Comparison of ENCODE assay signal across 8 mouse cellular contexts in the genomic region with DNA sequence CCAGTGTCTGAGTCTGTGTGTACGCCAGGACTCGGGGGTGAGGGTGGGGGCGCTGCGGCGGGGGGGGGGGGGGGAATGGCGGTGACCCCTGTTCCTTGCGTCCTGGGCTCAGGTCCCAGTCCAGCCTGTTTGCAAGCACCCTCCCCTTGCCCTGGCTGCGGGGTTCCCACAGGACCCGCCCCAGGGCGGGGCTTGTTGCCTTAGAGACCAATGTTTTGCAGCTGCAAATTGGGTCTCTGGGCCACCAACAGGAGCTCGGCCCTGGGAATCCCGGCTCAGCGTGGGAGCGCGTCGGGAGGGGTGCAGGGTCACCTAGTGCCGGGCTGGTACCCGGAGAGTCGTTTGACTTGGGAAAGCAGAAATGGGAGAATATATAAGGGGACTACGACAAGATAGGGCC. TPM values are rescaled to one million over a fixed set of nuclear protein-coding genes. Genes with fewer than 3 reads are reported as not detected.
A peak's percentile ranks its signal among the peaks of the same experiment; 100 is the strongest.
DNase-seq lines count a peak whose midpoint lies in the region; ATAC-seq and TF ChIP-seq lines count a peak whose summit lies in the region.

No protein-coding gene starts in this region.

- ATAC-seq in erythroblast, adult 5-6 weeks (replicated peaks; ENCODE audit: low FRiP score, poor library complexity, severe bottlenecking) = peak; percentile 53; the same call in 1 of the 2 replicates
- peak; percentile 84 for ATAC-seq in heart, embryonic 12.5 days (ENCODE audit: insufficient number of reproducible peaks, low FRiP score)
- peak; percentile 71 for ATAC-seq in kidney, embryonic 14.5 days (ENCODE audit: low FRiP score, low TSS enrichment)
- ATAC-seq in liver, embryonic 15.5 days (ENCODE audit: insufficient read depth) = 0 out of 2 replicates have a peak, but pooled peaks have one; percentile 29
- peak; percentile 67 for ATAC-seq in neural tube, embryonic 12.5 days (ENCODE audit: low FRiP score, low read depth)

- no peaks in the 10 kb centered on the region for H3K36me3 ChIP-seq in E14TG2a.4 (ENCODE audit: insufficient read depth, low read length)
- H3K36me3 ChIP-seq in heart, embryonic 12.5 days = no peaks in the 10 kb centered on the region
- no peaks in the 10 kb centered on the region for H3K36me3 ChIP-seq in kidney, embryonic 14.5 days (ENCODE audit: control insufficient read depth, insufficient read depth, low read length)
- no peaks in the 10 kb centered on the region for H3K36me3 ChIP-seq in liver, embryonic 15.5 days (replicated peaks)
- no peaks in the 10 kb centered on the region for H3K36me3 ChIP-seq in neural tube, embryonic 12.5 days

- H3K27me3 ChIP-seq in E14TG2a.4 (ENCODE audit: insufficient read depth, low read length) = peaks cover 27% of the 10 kb centered on the region
- H3K27me3 ChIP-seq in heart, embryonic 12.5 days (replicated peaks) = no peaks in the 10 kb centered on the region
- H3K27me3 ChIP-seq in kidney, embryonic 14.5 days (ENCODE audit: control insufficient read depth, insufficient read depth, low read length) = peaks cover 3% of the 10 kb centered on the region; the same call in 1 of the 2 replicates
- peaks cover 70% of the 10 kb centered on the region for H3K27me3 ChIP-seq in liver, embryonic 15.5 days
- no peaks in the 10 kb centered on the region; the same call in 1 of the 2 replicates for H3K27me3 ChIP-seq in neural tube, embryonic 12.5 days (replicated peaks)

- H3K4me2 ChIP-seq in heart, embryonic 12.5 days = peak overlapping the region; percentile 81
- H3K4me2 ChIP-seq in kidney, embryonic 14.5 days (replicated peaks; ENCODE audit: low read depth, low read length) = peak overlapping the region; percentile 73
- peak overlapping the region; percentile 85 for H3K4me2 ChIP-seq in liver, embryonic 15.5 days
- H3K4me2 ChIP-seq in neural tube, embryonic 12.5 days (replicated peaks) = peak overlapping the region; percentile 74

- H3K4me1 ChIP-seq in E14TG2a.4 (replicated peaks; ENCODE audit: low read depth, low read length) = peaks cover 32% of the 10 kb centered on the region
- peaks cover 14% of the 10 kb centered on the region; the same call in 1 of the 2 replicates for H3K4me1 ChIP-seq in bone marrow macrophage, adult 2 months (ENCODE audit: control insufficient read depth, insufficient read depth, low read length)
- H3K4me1 ChIP-seq in heart, embryonic 12.5 days (replicated peaks) = peaks cover 47% of the 10 kb centered on the region
- peaks cover 14% of the 10 kb centered on the region for H3K4me1 ChIP-seq in kidney, embryonic 14.5 days (ENCODE audit: control insufficient read depth, insufficient read depth, low read length)
- H3K4me1 ChIP-seq in liver, embryonic 15.5 days (replicated peaks) = peaks cover 31% of the 10 kb centered on the region
- H3K4me1 ChIP-seq in neural tube, embryonic 12.5 days = peaks cover 13% of the 10 kb centered on the region

- no peaks in the 10 kb centered on the region for H3K9me3 ChIP-seq in E14TG2a.4 (ENCODE audit: low read length)
- H3K9me3 ChIP-seq in heart, embryonic 12.5 days (replicated peaks) = peaks cover 3% of the 10 kb centered on the region; the same call in 1 of the 2 replicates
- no peaks in the 10 kb centered on the region for H3K9me3 ChIP-seq in kidney, embryonic 14.5 days (ENCODE audit: control insufficient read depth, low read length)
- H3K9me3 ChIP-seq in liver, embryonic 15.5 days (replicated peaks) = no peaks in the 10 kb centered on the region
- H3K9me3 ChIP-seq in neural tube, embryonic 12.5 days = no peaks in the 10 kb centered on the region

- WGBS in heart, embryonic 12.5 days = under 1% methylated on average over 20 of the region's 20 CpGs
- WGBS in kidney, embryonic 14.5 days = 1% methylated on average over 20 of the region's 20 CpGs
- 2% methylated on average over 20 of the region's 20 CpGs for WGBS in liver, embryonic 15.5 days (ENCODE audit: insufficient replicate concordance)
- 0% methylated on average over 20 of the region's 20 CpGs for WGBS in neural tube, embryonic 12.5 days

- DNase-seq in testis, postnatal 10 days (ENCODE audit: low spot score) = peak; percentile 93

- peak overlapping the region; percentile 61 for H3K4me3 ChIP-seq in E14TG2a.4 (replicated peaks; ENCODE audit: low read length)
- peak overlapping the region; percentile 48; the same call in 1 of the 2 replicates for H3K4me3 ChIP-seq in bone marrow macrophage, adult 2 months (ENCODE audit: insufficient read depth, low read length)
- H3K4me3 ChIP-seq in heart, embryonic 12.5 days = peak overlapping the region; percentile 41
- peak overlapping the region; percentile 37 for H3K4me3 ChIP-seq in kidney, embryonic 14.5 days (ENCODE audit: low read length)
- peak overlapping the region; percentile 54 for H3K4me3 ChIP-seq in liver, embryonic 15.5 days (replicated peaks)
- H3K4me3 ChIP-seq in neural tube, embryonic 12.5 days = peak overlapping the region; percentile 31

- no peak overlapping the region for H3K27ac ChIP-seq in bone marrow macrophage, adult 2 months (ENCODE audit: insufficient read depth, low read depth, low read length)
- H3K27ac ChIP-seq in heart, embryonic 12.5 days (ENCODE audit: poor library complexity, severe bottlenecking) = peak overlapping the region; percentile 93
- peak overlapping the region; percentile 81 for H3K27ac ChIP-seq in kidney, embryonic 14.5 days (ENCODE audit: low read depth, low read length)
- H3K27ac ChIP-seq in liver, embryonic 15.5 days (replicated peaks) = 0 out of 2 replicates have a peak overlapping the region, but pooled peaks have one; percentile 45
- H3K27ac ChIP-seq in neural tube, embryonic 12.5 days = no peak overlapping the region

- TF ChIP-seq POLR2A in bone marrow macrophage, adult 2 months (IDR thresholded peaks at IDR 0.05; ENCODE audit: borderline replicate concordance, low read depth, low read length) = no peak

- H3K9ac ChIP-seq in heart, embryonic 12.5 days = peak overlapping the region; percentile 63
- peak overlapping the region; percentile 47 for H3K9ac ChIP-seq in kidney, embryonic 14.5 days (ENCODE audit: low read depth, low read length)
- H3K9ac ChIP-seq in liver, embryonic 15.5 days = peak overlapping the region; percentile 25; the same call in 1 of the 2 replicates
- H3K9ac ChIP-seq in neural tube, embryonic 12.5 days = peak overlapping the region; percentile 42; the same call in 1 of the 2 replicates

- TF ChIP-seq CTCF in E14TG2a.4 (conservative IDR thresholded peaks at IDR 0.05; ENCODE audit: low read length) = no peak
- no peak for TF ChIP-seq CTCF in bone marrow macrophage, adult 2 months (IDR thresholded peaks at IDR 0.05; ENCODE audit: low read depth, low read length)

RNA-seq across cellular contexts. Expression of a gene that starts 16.5 kb away (rescaled TPM):
- polyA plus RNA-seq in bone marrow macrophage, adult 2 months (2012; ENCODE audit: insufficient read depth, insufficient read length, missing spikeins) = 0.68 TPM in 1 of 2 replicates, not detected in the other
- total RNA-seq in erythroblast, adult 5-6 weeks (2015; ENCODE audit: low replicate concordance) = 2.9 and 3.1 TPM in 2 replicates
- total RNA-seq in erythroblast, adult 5-6 weeks (2017; ENCODE audit: low replicate concordance) = 2.2 and 3.8 TPM in 2 replicates
- polyA plus RNA-seq in heart, embryonic 12.5 days (2016; fragmentation: Nextera tagmentation; extraction: Ambion mirVana) = 0.37 and 0.55 TPM in 2 replicates
- 0.14 and 0.20 TPM in 2 replicates for polyA plus RNA-seq in kidney, embryonic 14.5 days (2014; fragmentation: Nextera tagmentation; extraction: Ambion mirVana)
- 0.03 TPM in 1 of 2 replicates, not detected in the other for polyA plus RNA-seq in liver, embryonic 15.5 days (2015; fragmentation: Nextera tagmentation; extraction: Ambion mirVana)
- 0.08 TPM in 1 of 2 replicates, not detected in the other for polyA plus RNA-seq in neural tube, embryonic 12.5 days (2016; fragmentation: Nextera tagmentation; extraction: Ambion mirVana)

RNA-seq across cellular contexts. Expression of a gene that starts 18.2 kb away (rescaled TPM):
- polyA plus RNA-seq in bone marrow macrophage, adult 2 months (2012; ENCODE audit: insufficient read depth, insufficient read length, missing spikeins) = 30.7 and 35.4 TPM in 2 replicates
- total RNA-seq in erythroblast, adult 5-6 weeks (2015; ENCODE audit: low replicate concordance) = 8.6 and 8.8 TPM in 2 replicates
- total RNA-seq in erythroblast, adult 5-6 weeks (2017; ENCODE audit: low replicate concordance) = 4.6 and 5.2 TPM in 2 replicates
- polyA plus RNA-seq in heart, embryonic 12.5 days (2016; fragmentation: Nextera tagmentation; extraction: Ambion mirVana) = 59.2 and 66.0 TPM in 2 replicates
- polyA plus RNA-seq in kidney, embryonic 14.5 days (2014; fragmentation: Nextera tagmentation; extraction: Ambion mirVana) = 95.2 and 102 TPM in 2 replicates
- 14.0 and 14.5 TPM in 2 replicates for polyA plus RNA-seq in liver, embryonic 15.5 days (2015; fragmentation: Nextera tagmentation; extraction: Ambion mirVana)
- 103 and 104 TPM in 2 replicates for polyA plus RNA-seq in neural tube, embryonic 12.5 days (2016; fragmentation: Nextera tagmentation; extraction: Ambion mirVana)

RNA-seq across cellular contexts. Expression of a gene that starts 32.9 kb away (rescaled TPM):
- 7.8 and 8.4 TPM in 2 replicates for polyA plus RNA-seq in bone marrow macrophage, adult 2 months (2012; ENCODE audit: insufficient read depth, insufficient read length, missing spikeins)
- 1.2 and 1.9 TPM in 2 replicates for total RNA-seq in erythroblast, adult 5-6 weeks (2015; ENCODE audit: low replicate concordance)
- 2.6 and 5.7 TPM in 2 replicates for total RNA-seq in erythroblast, adult 5-6 weeks (2017; ENCODE audit: low replicate concordance)
- 17.6 and 18.4 TPM in 2 replicates for polyA plus RNA-seq in heart, embryonic 12.5 days (2016; fragmentation: Nextera tagmentation; extraction: Ambion mirVana)
- 21.9 and 26.8 TPM in 2 replicates for polyA plus RNA-seq in kidney, embryonic 14.5 days (2014; fragmentation: Nextera tagmentation; extraction: Ambion mirVana)
- polyA plus RNA-seq in liver, embryonic 15.5 days (2015; fragmentation: Nextera tagmentation; extraction: Ambion mirVana) = 7.9 and 8.1 TPM in 2 replicates
- 18.2 and 19.8 TPM in 2 replicates for polyA plus RNA-seq in neural tube, embryonic 12.5 days (2016; fragmentation: Nextera tagmentation; extraction: Ambion mirVana)

RNA-seq across cellular contexts. Expression of a gene that starts 33.2 kb away (rescaled TPM):
- 1.6 and 4.0 TPM in 2 replicates for polyA plus RNA-seq in bone marrow macrophage, adult 2 months (2012; ENCODE audit: insufficient read depth, insufficient read length, missing spikeins)
- 0.19 and 3.3 TPM in 2 replicates for total RNA-seq in erythroblast, adult 5-6 weeks (2015; ENCODE audit: low replicate concordance)
- total RNA-seq in erythroblast, adult 5-6 weeks (2017; ENCODE audit: low replicate concordance) = not detected in 2 replicates
- polyA plus RNA-seq in heart, embryonic 12.5 days (2016; fragmentation: Nextera tagmentation; extraction: Ambion mirVana) = 17.5 and 19.4 TPM in 2 replicates
- 5.4 and 7.8 TPM in 2 replicates for polyA plus RNA-seq in kidney, embryonic 14.5 days (2014; fragmentation: Nextera tagmentation; extraction: Ambion mirVana)
- 0.94 and 1.5 TPM in 2 replicates for polyA plus RNA-seq in liver, embryonic 15.5 days (2015; fragmentation: Nextera tagmentation; extraction: Ambion mirVana)
- polyA plus RNA-seq in neural tube, embryonic 12.5 days (2016; fragmentation: Nextera tagmentation; extraction: Ambion mirVana) = 3.1 and 3.2 TPM in 2 replicates

RNA-seq across cellular contexts. Expression of a gene that starts 43.9 kb away (rescaled TPM):
- polyA plus RNA-seq in bone marrow macrophage, adult 2 months (2012; ENCODE audit: insufficient read depth, insufficient read length, missing spikeins) = 1.4 and 2.0 TPM in 2 replicates
- not detected in 2 replicates for total RNA-seq in erythroblast, adult 5-6 weeks (2015; ENCODE audit: low replicate concordance)
- total RNA-seq in erythroblast, adult 5-6 weeks (2017; ENCODE audit: low replicate concordance) = not detected in 2 replicates
- polyA plus RNA-seq in heart, embryonic 12.5 days (2016; fragmentation: Nextera tagmentation; extraction: Ambion mirVana) = 23.6 and 26.7 TPM in 2 replicates
- 5.4 and 5.7 TPM in 2 replicates for polyA plus RNA-seq in kidney, embryonic 14.5 days (2014; fragmentation: Nextera tagmentation; extraction: Ambion mirVana)
- polyA plus RNA-seq in liver, embryonic 15.5 days (2015; fragmentation: Nextera tagmentation; extraction: Ambion mirVana) = 3.9 and 5.2 TPM in 2 replicates
- 91.1 and 99.1 TPM in 2 replicates for polyA plus RNA-seq in neural tube, embryonic 12.5 days (2016; fragmentation: Nextera tagmentation; extraction: Ambion mirVana)

Comparison
In these comparisons a context has a peak if more than half of its experiments do, and no peak if none do; other contexts are left out.
1. H3K27ac ChIP-seq: peak in heart, embryonic 12.5 days (single experiment), kidney, embryonic 14.5 days (single experiment) and liver, embryonic 15.5 days (single experiment); none in bone marrow macrophage, adult 2 months (single experiment) and neural tube, embryonic 12.5 days (single experiment).
2. ATAC-seq: peak in every context shown above with its lines; median percentile 84 in heart, embryonic 12.5 days; 71 in kidney, embryonic 14.5 days; 67 in neural tube, embryonic 12.5 days; 53 in erythroblast, adult 5-6 weeks; 29 in liver, embryonic 15.5 days.
3. Peak in every context shown above with its lines, with median percentiles within 50 percentile points of each other: H3K4me3 ChIP-seq, H3K4me2 ChIP-seq and H3K9ac ChIP-seq.